Mouse (Mus musculus): ENCODE data around the gene S1pr1. TPM values are rescaled to one million over a fixed set of nuclear protein-coding genes. Genes with fewer than 3 reads are reported as not detected.
A peak's percentile ranks its signal among the peaks of the same experiment; 100 is the strongest.

Gene S1pr1
- polyA plus RNA-seq, 1 experiment from 2014 or later = 76.9 TPM

DNA sequence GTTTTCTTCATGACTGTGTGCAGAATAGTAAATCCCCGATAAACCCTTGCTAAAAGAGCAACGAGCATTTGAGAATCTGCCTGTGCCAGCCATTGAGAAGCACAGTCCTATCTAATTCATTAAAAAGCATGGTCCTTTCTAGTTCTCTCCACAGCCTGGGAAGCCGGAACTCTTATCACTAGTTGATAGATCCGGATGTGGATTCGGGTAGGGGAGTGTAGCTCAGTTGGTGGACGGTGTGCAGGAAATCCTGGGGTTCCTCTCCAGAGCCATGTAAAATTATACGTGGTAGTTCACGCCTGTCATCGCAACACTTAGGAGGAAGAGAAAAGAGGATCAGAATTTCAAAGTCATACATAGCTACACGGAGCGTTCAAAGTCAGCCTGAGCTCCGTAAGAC, 21.5 kb downstream of the S1pr1 start:
- ATAC-seq (ENCODE audit: extremely low read depth, insufficient number of reproducible peaks, low FRiP score, low TSS enrichment) = no peak; the same call in 1 of the 2 replicates
- H3K4me1 ChIP-seq = 0 out of 2 replicates have a peak, but pooled peaks cover 11% of the 10 kb centered on the region
- WGBS = 46% methylated on average over 12 of the region's 12 CpGs
- peaks cover 6% of the 10 kb centered on the region; the same call in 1 of the 2 replicates for H3K36me3 ChIP-seq
- no peak overlapping the region for H3K4me3 ChIP-seq
- peak overlapping the region; percentile 43; the same call in 1 of the 2 replicates for H3K27ac ChIP-seq (replicated peaks)
- no peaks in the 10 kb centered on the region for H3K27me3 ChIP-seq (replicated peaks)
- H3K9ac ChIP-seq = no peak overlapping the region
- peak overlapping the region; percentile 7; the same call in 1 of the 2 replicates for H3K4me2 ChIP-seq
- no peaks in the 10 kb centered on the region for H3K9me3 ChIP-seq

GRCm38 (mm10) chr3:115692857-115693256, 22.0 kb downstream of the S1pr1 start:
- Histone ChIP-seq H3K4me3 (no peak overlapping the region), H3K4me1 (0 out of 2 replicates have a peak, but pooled peaks cover 11% of the 10 kb centered on the region), H3K4me2 (no peak overlapping the region), H3K9me3 (no peaks in the 10 kb centered on the region), H3K36me3 (peaks cover 6% of the 10 kb centered on the region; the same call in 1 of the 2 replicates), H3K9ac (no peak overlapping the region), H3K27me3 (replicated peaks) (no peaks in the 10 kb centered on the region), H3K27ac (replicated peaks) (peak overlapping the region; percentile 43)
- WGBS = 47% methylated on average over 4 of the region's 4 CpGs
- no peak for ATAC-seq (ENCODE audit: extremely low read depth, insufficient number of reproducible peaks, low FRiP score, low TSS enrichment)

GRCm38 (mm10) chr3:115692384-115692783, 22.5 kb downstream of the S1pr1 start:
- H3K4me2 ChIP-seq = no peak overlapping the region

DNA sequence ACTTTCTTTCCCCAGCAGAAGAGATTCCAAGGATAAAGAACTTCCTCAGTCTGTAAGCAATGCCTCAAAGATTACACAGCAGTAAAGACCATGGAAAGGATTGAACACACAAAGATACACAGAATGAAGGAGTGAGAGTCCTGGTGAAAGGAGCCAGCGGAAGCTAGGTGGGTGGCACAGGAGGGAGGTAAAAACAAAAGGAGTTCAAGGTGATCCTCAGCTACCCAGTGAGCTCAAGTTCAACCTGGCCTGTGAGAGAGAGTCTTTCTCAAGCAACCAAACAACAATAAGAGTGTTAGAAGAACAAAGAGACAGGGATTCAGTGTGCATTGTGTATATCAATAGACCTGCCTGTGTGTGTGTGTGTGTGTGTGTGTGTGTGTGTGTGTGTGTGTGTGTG, 25.0 kb downstream of the S1pr1 start:
- peak overlapping the region; percentile 67 for H3K27ac ChIP-seq (replicated peaks)
- no peak overlapping the region for H3K9ac ChIP-seq
- WGBS = 79% methylated on average over 1 of the region's 1 CpGs
- no peaks in the 10 kb centered on the region for H3K27me3 ChIP-seq (replicated peaks)
- H3K4me1 ChIP-seq = 0 out of 2 replicates have a peak, but pooled peaks cover 11% of the 10 kb centered on the region
- ATAC-seq (ENCODE audit: extremely low read depth, insufficient number of reproducible peaks, low FRiP score, low TSS enrichment) = no peak
- no peaks in the 10 kb centered on the region; the same call in 1 of the 2 replicates for H3K36me3 ChIP-seq
- no peak overlapping the region for H3K4me2 ChIP-seq
- H3K4me3 ChIP-seq = no peak overlapping the region
- H3K9me3 ChIP-seq = no peaks in the 10 kb centered on the region

More at GRCm38 (mm10) chr3:115692384-115692783, 22.5 kb downstream of the S1pr1 start:
- Histone ChIP-seq H3K4me1 (0 out of 2 replicates have a peak, but pooled peaks cover 11% of the 10 kb centered on the region), H3K9me3 (no peaks in the 10 kb centered on the region), H3K9ac (no peak overlapping the region), H3K4me3 (no peak overlapping the region), H3K27me3 (replicated peaks) (no peaks in the 10 kb centered on the region), H3K36me3 (peaks cover 6% of the 10 kb centered on the region; the same call in 1 of the 2 replicates), H3K27ac (replicated peaks) (peak overlapping the region; percentile 43; the same call in 1 of the 2 replicates)
- ATAC-seq (ENCODE audit: extremely low read depth, insufficient number of reproducible peaks, low FRiP score, low TSS enrichment) = no peak
- 87% methylated on average over 5 of the region's 5 CpGs for WGBS

DNA sequence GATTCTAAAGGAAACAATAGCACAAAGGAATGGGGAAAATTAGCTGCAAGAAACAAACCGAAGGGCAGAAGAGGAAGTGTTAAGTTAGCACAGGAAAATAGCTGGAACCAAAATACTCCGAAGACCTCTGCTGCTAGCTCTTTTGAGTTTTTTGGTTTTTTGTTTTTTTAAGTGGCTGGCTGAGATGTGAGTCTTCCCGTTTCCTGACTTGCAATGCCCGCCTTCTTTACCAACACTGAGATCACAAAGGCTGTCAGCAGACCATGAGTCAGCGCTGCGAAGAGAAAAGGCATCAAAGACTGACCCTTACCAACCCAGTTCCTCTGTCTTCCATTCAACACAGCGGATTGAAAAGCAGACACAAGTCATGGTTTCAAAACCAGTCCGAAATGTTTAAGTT, 25.5 kb downstream of the S1pr1 start:
- Histone ChIP-seq H3K36me3 (no peaks in the 10 kb centered on the region; the same call in 1 of the 2 replicates), H3K4me3 (no peak overlapping the region), H3K9me3 (no peaks in the 10 kb centered on the region), H3K4me2 (peak overlapping the region; percentile 21), H3K27me3 (replicated peaks) (no peaks in the 10 kb centered on the region), H3K9ac (no peak overlapping the region), H3K27ac (replicated peaks) (peak overlapping the region; percentile 67), H3K4me1 (0 out of 2 replicates have a peak, but pooled peaks cover 11% of the 10 kb centered on the region)
- WGBS = 36% methylated on average over 8 of the region's 8 CpGs
- ATAC-seq (ENCODE audit: extremely low read depth, insufficient number of reproducible peaks, low FRiP score, low TSS enrichment) = no peak

- H3K9ac ChIP-seq = no peak overlapping the region
- no peak overlapping the region for H3K27ac ChIP-seq (replicated peaks)
- ATAC-seq (ENCODE audit: extremely low read depth, insufficient number of reproducible peaks, low FRiP score, low TSS enrichment) = no peak
- WGBS = 78% methylated on average over 2 of the region's 2 CpGs
- H3K36me3 ChIP-seq = no peaks in the 10 kb centered on the region; the same call in 1 of the 2 replicates
- H3K9me3 ChIP-seq = no peaks in the 10 kb centered on the region
- H3K4me3 ChIP-seq = no peak overlapping the region
- H3K4me1 ChIP-seq = 0 out of 2 replicates have a peak, but pooled peaks cover 8% of the 10 kb centered on the region
- H3K27me3 ChIP-seq (replicated peaks) = no peaks in the 10 kb centered on the region
- H3K4me2 ChIP-seq = no peak overlapping the region
These were observed 27.1 kb downstream of the S1pr1 start for GRCm38 (mm10) chr3:115687821-115688220.

- Histone ChIP-seq H3K4me2 (no peak overlapping the region), H3K36me3 (no peaks in the 10 kb centered on the region; the same call in 1 of the 2 replicates), H3K4me1 (peaks cover 9% of the 10 kb centered on the region; the same call in 1 of the 2 replicates), H3K4me3 (no peak overlapping the region), H3K9ac (no peak overlapping the region), H3K27me3 (replicated peaks) (no peaks in the 10 kb centered on the region), H3K27ac (replicated peaks) (no peak overlapping the region), H3K9me3 (no peaks in the 10 kb centered on the region)
- no peak for ATAC-seq (ENCODE audit: extremely low read depth, insufficient number of reproducible peaks, low FRiP score, low TSS enrichment)
- WGBS = 73% methylated on average over 14 of the region's 14 CpGs
These were observed 32.4 kb downstream of the S1pr1 start for GRCm38 (mm10) chr3:115682328-115683088.

GRCm38 (mm10) chr3:115681184-115681583, 33.7 kb downstream of the S1pr1 start:
- no peak overlapping the region for H3K4me3 ChIP-seq
- H3K9ac ChIP-seq = no peak overlapping the region
- peaks cover 9% of the 10 kb centered on the region; the same call in 1 of the 2 replicates for H3K4me1 ChIP-seq
- no peak overlapping the region for H3K27ac ChIP-seq (replicated peaks)
- no peaks in the 10 kb centered on the region for H3K27me3 ChIP-seq (replicated peaks)
- H3K36me3 ChIP-seq = no peaks in the 10 kb centered on the region; the same call in 1 of the 2 replicates
- H3K9me3 ChIP-seq = no peaks in the 10 kb centered on the region
- 81% methylated on average over 1 of the region's 1 CpGs for WGBS
- no peak for ATAC-seq (ENCODE audit: extremely low read depth, insufficient number of reproducible peaks, low FRiP score, low TSS enrichment)
- no peak overlapping the region for H3K4me2 ChIP-seq

DNA sequence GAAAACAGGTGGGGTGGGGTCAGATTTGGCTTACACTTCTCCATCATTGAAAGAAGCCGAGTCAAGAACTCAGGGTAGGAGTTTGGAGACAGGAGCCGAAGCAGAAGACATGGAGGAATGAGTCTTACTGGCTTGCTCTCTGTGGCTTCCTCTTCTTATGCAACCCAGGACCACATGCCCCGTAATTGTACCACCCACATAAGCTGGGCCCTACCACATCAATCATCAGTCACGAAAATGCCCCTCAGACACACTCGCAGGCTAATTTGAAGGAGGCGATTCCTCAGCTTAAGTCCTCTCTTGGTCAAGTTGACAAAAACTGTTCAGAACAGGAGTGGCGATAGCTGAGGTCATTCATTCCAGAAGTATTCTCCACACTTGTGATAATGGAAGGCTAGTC, 35.9 kb downstream of the S1pr1 start:
- H3K9ac ChIP-seq = no peak overlapping the region
- H3K4me1 ChIP-seq = peaks cover 11% of the 10 kb centered on the region
- no peak overlapping the region for H3K4me2 ChIP-seq
- no peaks in the 10 kb centered on the region for H3K36me3 ChIP-seq
- H3K27ac ChIP-seq (replicated peaks) = no peak overlapping the region; the same call in 1 of the 2 replicates
- H3K4me3 ChIP-seq = no peak overlapping the region
- WGBS = 42% methylated on average over 7 of the region's 7 CpGs
- H3K27me3 ChIP-seq (replicated peaks) = no peaks in the 10 kb centered on the region
- ATAC-seq (ENCODE audit: extremely low read depth, insufficient number of reproducible peaks, low FRiP score, low TSS enrichment) = no peak
- no peaks in the 10 kb centered on the region for H3K9me3 ChIP-seq

DNA sequence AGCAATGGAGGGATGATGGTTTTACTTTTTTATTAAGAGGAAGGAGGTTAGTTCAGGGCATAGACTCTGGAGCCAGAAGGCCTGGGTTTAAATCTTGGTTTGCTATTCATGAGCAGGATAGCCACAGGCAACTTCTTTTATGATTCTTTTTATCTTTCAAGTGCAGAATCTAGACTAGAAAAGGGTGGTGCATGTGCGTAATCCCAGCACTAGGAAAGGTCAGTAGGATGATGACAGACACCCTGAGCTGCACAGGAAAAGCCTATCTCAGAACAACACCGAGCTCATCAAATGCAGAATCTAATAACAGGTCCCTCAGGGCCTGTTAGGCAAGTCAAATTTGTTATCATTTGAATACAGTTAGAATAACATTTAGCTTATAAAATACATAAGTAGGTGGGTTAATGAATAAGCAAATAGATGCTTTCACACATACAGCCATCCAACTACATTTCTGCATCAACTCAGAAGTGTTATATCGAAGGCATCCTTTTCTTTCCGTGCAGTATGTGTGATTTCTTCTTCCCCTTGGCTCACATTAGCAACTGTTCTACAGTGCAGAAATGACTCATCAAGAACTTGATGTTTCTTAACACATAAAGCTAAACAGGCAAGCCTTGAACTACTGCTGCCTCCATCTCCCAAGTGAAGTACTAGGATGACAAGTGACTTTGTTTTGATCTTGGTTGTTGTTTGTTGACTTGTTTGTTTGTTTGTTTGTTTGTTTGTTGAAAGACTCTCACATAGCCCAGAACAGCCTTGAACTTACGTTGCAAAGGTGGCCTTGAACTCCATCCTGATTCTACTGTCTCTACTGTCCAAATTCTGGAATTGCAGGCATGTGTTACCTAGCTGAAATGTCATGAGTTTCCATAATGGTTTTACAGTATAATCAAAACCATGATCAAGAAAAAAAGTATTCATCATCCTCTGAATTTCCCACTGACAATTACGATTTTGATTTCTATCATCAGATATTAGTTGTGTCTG, 39.0 kb downstream of the S1pr1 start:
- no peak overlapping the region for H3K9ac ChIP-seq
- H3K4me2 ChIP-seq = no peak overlapping the region
- 70% methylated on average over 6 of the region's 6 CpGs for WGBS
- peaks cover 23% of the 10 kb centered on the region for H3K4me1 ChIP-seq
- H3K4me3 ChIP-seq = no peak overlapping the region
- H3K27me3 ChIP-seq (replicated peaks) = no peaks in the 10 kb centered on the region
- H3K9me3 ChIP-seq = no peaks in the 10 kb centered on the region
- H3K36me3 ChIP-seq = no peaks in the 10 kb centered on the region
- no peak for ATAC-seq (ENCODE audit: extremely low read depth, insufficient number of reproducible peaks, low FRiP score, low TSS enrichment)
- H3K27ac ChIP-seq (replicated peaks) = no peak overlapping the region

DNA sequence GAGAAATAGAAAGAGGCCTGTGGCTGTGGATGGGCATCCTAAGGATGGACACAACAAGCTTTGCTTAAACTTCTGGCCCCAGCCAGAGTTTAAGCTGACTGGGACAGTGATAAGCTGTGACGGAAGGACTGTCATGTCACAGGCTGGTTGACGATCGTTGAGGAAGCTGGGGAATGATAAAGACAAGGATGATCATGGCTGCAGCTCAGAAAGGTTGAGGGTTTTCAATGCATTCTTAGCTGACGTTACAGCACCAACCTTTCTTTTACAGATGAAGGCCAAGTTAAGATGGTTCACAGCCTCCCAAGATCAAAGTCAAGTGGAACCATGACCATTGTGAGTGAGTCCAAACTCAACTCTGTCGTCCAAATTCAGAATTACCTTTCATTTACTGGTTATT, 40.2 kb downstream of the S1pr1 start:
- Histone ChIP-seq H3K9me3 (no peaks in the 10 kb centered on the region), H3K4me3 (no peak overlapping the region), H3K9ac (no peak overlapping the region), H3K27me3 (replicated peaks) (no peaks in the 10 kb centered on the region), H3K36me3 (no peaks in the 10 kb centered on the region), H3K27ac (replicated peaks) (no peak overlapping the region), H3K4me2 (no peak overlapping the region), H3K4me1 (peaks cover 21% of the 10 kb centered on the region)
- no peak for ATAC-seq (ENCODE audit: extremely low read depth, insufficient number of reproducible peaks, low FRiP score, low TSS enrichment)
- WGBS = 49% methylated on average over 5 of the region's 5 CpGs
